Mouse (Mus musculus) MEL (cell line): ENCODE data around the gene Mtx1.

Experiments used
- CTCF ChIP-seq, 3 experiments: IDR thresholded peaks in 2 of 3; conservative IDR thresholded peaks in 1 of 3; 2 replicates each; pipeline ENCODE4 v1.5.1; 2011 to 2012; ENCODE audit warnings: low read length in 3 of 3, low read depth in 2 of 3, mild to moderate bottlenecking in 2 of 3, improper control_type of control experiment in 1 of 3, inconsistent platforms in 1 of 3, mixed read lengths in 1 of 3, moderate library complexity in 1 of 3; ENCODE audit not compliant: control insufficient read depth in 1 of 3, insufficient read depth in 1 of 3, poor library complexity in 1 of 3, severe bottlenecking in 1 of 3
- GATA1 ChIP-seq: IDR thresholded peaks from 2 replicates; pipeline ENCODE4 v1.6.1; 2011; ENCODE audit warnings: low read depth, low read length, improper control_type of control experiment
- NELFE ChIP-seq: IDR thresholded peaks from 2 replicates; pipeline ENCODE4 v1.6.1; 2011; ENCODE audit warnings: low read depth, low read length, improper control_type of control experiment
- POLR2A ChIP-seq, 2 experiments: IDR thresholded peaks; 2 replicates each; pipeline ENCODE4 v1.6.1; 2011 to 2012; ENCODE audit warnings: low read length in 2 of 2, mild to moderate bottlenecking in 2 of 2, control low read depth in 1 of 2, improper control_type of control experiment in 1 of 2, low read depth in 1 of 2, moderate library complexity in 1 of 2; ENCODE audit not compliant: control insufficient read depth in 1 of 2, insufficient read depth in 1 of 2, poor library complexity in 1 of 2

DNA sequence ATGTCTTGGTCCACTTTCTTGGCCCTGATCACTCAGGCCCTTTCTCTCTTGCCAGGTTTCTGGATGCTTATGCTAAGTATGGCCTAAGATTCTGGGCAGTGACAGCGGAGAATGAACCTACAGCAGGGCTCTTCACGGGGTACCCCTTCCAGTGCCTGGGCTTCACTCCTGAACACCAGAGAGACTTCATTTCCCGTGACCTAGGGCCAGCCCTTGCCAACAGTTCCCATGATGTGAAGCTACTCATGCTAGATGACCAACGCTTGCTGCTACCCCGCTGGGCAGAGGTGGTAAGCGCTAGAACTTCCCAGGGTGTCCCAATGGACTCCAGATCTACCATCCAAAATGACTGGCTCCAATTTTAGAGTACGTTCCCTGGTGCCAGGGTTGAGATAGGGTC is 20.8 kb downstream of the Mtx1 start:
- TF ChIP-seq CTCF (IDR thresholded peaks at IDR 0.05 in 2 of 3, conservative IDR thresholded peaks at IDR 0.05 in 1 of 3; ENCODE audit: control insufficient read depth in 1 of 3, insufficient read depth in 1 of 3, low read depth in 2 of 3, low read length in 3 of 3, poor library complexity in 1 of 3, severe bottlenecking in 1 of 3) (no peak), NELFE (no peak), GATA1 (no peak), POLR2A (IDR thresholded peaks at IDR 0.05; ENCODE audit: control insufficient read depth in 1 of 2, insufficient read depth in 1 of 2, low read depth in 1 of 2, low read length in 2 of 2, poor library complexity in 1 of 2) (no peak)
